Mouse (Mus musculus) liver, embryonic 14.5 days (tissue): ENCODE measurements at regions not wholly inside any gene's neighbourhood (a gene's known extent, or its start where the extent isn't known, plus 50 kb on each side); places are given as distances from the start of the nearest gene placed in this dataset.

Experiments
- ATAC-seq: fragments of 200-750 bp; cut with Nextera tagmentation; 2 replicates; pipeline ENCODE4 v1.8.0; 2017; ENCODE audit warnings: moderate number of reproducible peaks, mild to moderate bottlenecking, moderate library complexity; ENCODE audit not compliant: insufficient read depth
- DNase-seq, 3 experiments: peaks; one replicate each; pipeline ENCODE4 v3.0.0-alpha.2; 2012 to 2013; ENCODE audit warnings: low read depth in 3 of 3, low spot score in 3 of 3
- H3K27ac ChIP-seq: fragments of 300-500 bp; sonication (generic); 2 replicates; pipeline ENCODE4 v1.5.1; 2014; ENCODE audit warnings: moderate library complexity, mild to moderate bottlenecking, control low read depth, inconsistent platforms
- H3K27me3 ChIP-seq: fragments of 300-500 bp; sonication (generic); 2 replicates; pipeline ENCODE4 v1.6.1; 2014; ENCODE audit warnings: mild to moderate bottlenecking, low read length, moderate library complexity; ENCODE audit not compliant: control insufficient read depth, insufficient read depth
- H3K36me3 ChIP-seq: fragments of 300-500 bp; sonication (generic); replicated peaks from 2 replicates; pipeline ENCODE4 v1.6.1; 2014; ENCODE audit warnings: low read depth; ENCODE audit not compliant: control insufficient read depth, insufficient read depth
- H3K4me1 ChIP-seq, 2 experiments: fragments of 200-500 bp in 1 of 2; fragments of 300-500 bp in 1 of 2; sonication (generic) in 1 of 2; replicated peaks; 2 replicates each; pipeline ENCODE4 v1.6.1; 2012 to 2014; ENCODE audit warnings: antibody characterized with exemption in 1 of 2, inconsistent platforms in 1 of 2, low read length in 1 of 2; ENCODE audit not compliant: control insufficient read depth in 2 of 2, insufficient read depth in 2 of 2
- H3K4me2 ChIP-seq: fragments of 300-500 bp; sonication (generic); 2 replicates; pipeline ENCODE4 v1.6.1; 2014; ENCODE audit warnings: low read depth, mild to moderate bottlenecking, control low read depth, moderate library complexity
- H3K4me3 ChIP-seq, 2 experiments: fragments of 200-500 bp in 1 of 2; fragments of 300-500 bp in 1 of 2; sonication (generic) in 1 of 2; 2 replicates each; pipeline ENCODE4 v1.5.1; 2012 to 2014; ENCODE audit warnings: low read depth in 2 of 2, low read length in 2 of 2, mild to moderate bottlenecking in 2 of 2, control low read depth in 1 of 2, inconsistent platforms in 1 of 2, moderate library complexity in 1 of 2; ENCODE audit not compliant: insufficient read depth in 1 of 2
- H3K9ac ChIP-seq: fragments of 300-500 bp; sonication (generic); replicated peaks from 2 replicates; pipeline ENCODE4 v1.6.1; 2014; ENCODE audit warnings: mild to moderate bottlenecking, control low read depth, moderate library complexity
- H3K9me3 ChIP-seq: fragments of 300-500 bp; sonication (generic); 2 replicates; pipeline ENCODE4 v1.6.1; 2016; ENCODE audit warnings: low read length, mixed read lengths; ENCODE audit not compliant: control insufficient read depth
- CTCF ChIP-seq: IDR thresholded peaks from 2 replicates; pipeline ENCODE4 v1.5.1; 2016; ENCODE audit warnings: antibody characterized with exemption, low read depth, control low read depth
- EP300 ChIP-seq: IDR thresholded peaks from 2 replicates; pipeline ENCODE4 v1.6.1; 2016; ENCODE audit warnings: antibody characterized with exemption, low read depth
- WGBS: fragments of 180-500 bp; shearing (Covaris S2); extraction: QIAGEN DNeasy Blood & Tissue Kit; methylation state at CpG from one replicate; pipeline ENCODE4 v1.1.7; 2014; ENCODE audit not compliant: insufficient replicate concordance; 5-methylcytosine and 5-hydroxymethylcytosine counted together

- Histone ChIP-seq H3K36me3 (no peaks in the 10 kb centered on the region), H3K4me1 (no peaks in the 10 kb centered on the region), H3K27me3 (no peaks in the 10 kb centered on the region), H3K4me3 (no peak overlapping the region), H3K27ac (no peak overlapping the region), H3K4me2 (no peak overlapping the region), H3K9ac (no peak overlapping the region), H3K9me3 (no peaks in the 10 kb centered on the region)
- TF ChIP-seq EP300: no peak
- TF ChIP-seq CTCF: no peak
- no peak for DNase-seq
- no peak for ATAC-seq
- WGBS: 49% methylated on average over 2 of the region's 2 CpGs
Measured at GRCm38 (mm10) chr15:63255736-63256135, 589.2 kb downstream of the Gsdmc2 start.

- Histone ChIP-seq H3K27ac (no peak overlapping the region), H3K4me3 (no peak overlapping the region), H3K27me3 (no peaks in the 10 kb centered on the region), H3K36me3 (no peaks in the 10 kb centered on the region), H3K9me3 (no peaks in the 10 kb centered on the region), H3K4me1 (no peaks in the 10 kb centered on the region), H3K4me2 (no peak overlapping the region), H3K9ac (no peak overlapping the region)
- 19% methylated on average over 1 of the region's 1 CpGs for WGBS
- TF ChIP-seq EP300: no peak
- no peak for TF ChIP-seq CTCF
- DNase-seq (no peak), ATAC-seq (no peak)
Measured at GRCm38 (mm10) chr15:63252781-63253340, 592.1 kb downstream of the Gsdmc2 start.

GRCm38 (mm10) chr15:63238601-63239000 is 606.4 kb downstream of the Gsdmc2 start:
- TF ChIP-seq EP300 (no peak), CTCF (no peak)
- H3K4me2 ChIP-seq: no peak overlapping the region
- H3K9ac ChIP-seq: no peak overlapping the region
- H3K4me3 ChIP-seq: no peak overlapping the region
- DNase-seq (no peak), ATAC-seq (no peak)
- no peaks in the 10 kb centered on the region for H3K36me3 ChIP-seq
- H3K4me1 ChIP-seq: no peaks in the 10 kb centered on the region
- no peaks in the 10 kb centered on the region for H3K9me3 ChIP-seq
- no peak overlapping the region for H3K27ac ChIP-seq
- 54% methylated on average over 3 of the region's 3 CpGs for WGBS
- no peaks in the 10 kb centered on the region for H3K27me3 ChIP-seq

GRCm38 (mm10) chr15:63218393-63219060 is 626.5 kb downstream of the Gsdmc2 start:
- no peak for ATAC-seq
- TF ChIP-seq EP300 (no peak), CTCF (no peak)

GRCm38 (mm10) chr15:63205150-63205549 is 639.8 kb downstream of the Gsdmc2 start:
- Histone ChIP-seq H3K4me1 (no peaks in the 10 kb centered on the region), H3K9ac (no peak overlapping the region), H3K36me3 (no peaks in the 10 kb centered on the region), H3K27me3 (no peaks in the 10 kb centered on the region), H3K4me2 (no peak overlapping the region), H3K9me3 (no peaks in the 10 kb centered on the region), H3K27ac (no peak overlapping the region), H3K4me3 (no peak overlapping the region)
- DNase-seq (no peak), ATAC-seq (no peak)
- TF ChIP-seq CTCF (no peak), EP300 (no peak)
- 95% methylated on average over 1 of the region's 1 CpGs for WGBS

More at GRCm38 (mm10) chr15:63218393-63219060, 626.5 kb downstream of the Gsdmc2 start:
- no peaks in the 10 kb centered on the region for H3K36me3 ChIP-seq
- H3K27me3 ChIP-seq: no peaks in the 10 kb centered on the region
- no peaks in the 10 kb centered on the region for H3K9me3 ChIP-seq
- 56% methylated on average over 2 of the region's 2 CpGs for WGBS
- no peak for DNase-seq
- H3K4me2 ChIP-seq: no peak overlapping the region
- H3K4me3 ChIP-seq: no peak overlapping the region
- H3K4me1 ChIP-seq: no peaks in the 10 kb centered on the region
- H3K9ac ChIP-seq: no peak overlapping the region
- H3K27ac ChIP-seq: no peak overlapping the region
